Mouse (Mus musculus) forebrain, embryonic 10.5 days (tissue): ENCODE measurements at regions not wholly inside any gene's neighbourhood (a gene's known extent, or its start where the extent isn't known, plus 50 kb on each side); places are given as distances from the start of the nearest gene placed in this dataset.
A peak's percentile ranks its signal among the peaks of the same experiment; 100 is the strongest.

ENCODE experiments used
- DNase-seq: peaks from one replicate; pipeline ENCODE4 v3.0.0-alpha.2; 2017; ENCODE audit warnings: low spot score; ENCODE audit errors: extremely low spot score
- H3K27ac ChIP-seq: fragments of 300-500 bp; sonication (generic); 2 replicates; pipeline ENCODE4 v1.5.1; 2016; ENCODE audit warnings: mild to moderate bottlenecking
- H3K27me3 ChIP-seq: fragments of 300-500 bp; sonication (generic); 2 replicates; pipeline ENCODE4 v1.6.1; 2016; ENCODE audit warnings: mild to moderate bottlenecking; ENCODE audit not compliant: poor library complexity, severe bottlenecking
- H3K36me3 ChIP-seq: fragments of 300-500 bp; sonication (generic); replicated peaks from 2 replicates; pipeline ENCODE4 v1.6.1; 2016; ENCODE audit warnings: mild to moderate bottlenecking, moderate library complexity
- H3K4me1 ChIP-seq: fragments of 300-500 bp; sonication (generic); 2 replicates; pipeline ENCODE4 v1.6.1; 2016
- H3K4me3 ChIP-seq: fragments of 300-500 bp; sonication (generic); 2 replicates; pipeline ENCODE4 v1.5.1; 2016; ENCODE audit warnings: mild to moderate bottlenecking, moderate library complexity
- H3K9me3 ChIP-seq: fragments of 300-500 bp; sonication (generic); 2 replicates; pipeline ENCODE4 v1.6.1; 2016; ENCODE audit warnings: mild to moderate bottlenecking, moderate library complexity
- WGBS: fragments of 180-500 bp; shearing (Covaris S2); methylation state at CpG from one replicate; pipeline ENCODE4 v1.1.7; 2016; 5-methylcytosine and 5-hydroxymethylcytosine counted together

- no peaks in the 10 kb centered on the region for H3K4me1 ChIP-seq
- DNase-seq: no peak
- 92% methylated on average over 3 of the region's 3 CpGs for WGBS
- no peak overlapping the region for H3K4me3 ChIP-seq
- H3K27me3 ChIP-seq: no peaks in the 10 kb centered on the region
- no peaks in the 10 kb centered on the region for H3K36me3 ChIP-seq
- peaks cover 25% of the 10 kb centered on the region for H3K9me3 ChIP-seq
- no peak overlapping the region for H3K27ac ChIP-seq
Observed at GRCm38 (mm10) chr7:34587239-34587638, 69.3 kb downstream of the Kctd15 start.

GRCm38 (mm10) chr7:34585312-34585865, 71.1 kb downstream of the Kctd15 start:
- Histone ChIP-seq H3K27me3 (no peaks in the 10 kb centered on the region), H3K9me3 (peaks cover 36% of the 10 kb centered on the region), H3K27ac (no peak overlapping the region), H3K36me3 (no peaks in the 10 kb centered on the region), H3K4me3 (no peak overlapping the region), H3K4me1 (no peaks in the 10 kb centered on the region)
- no peak for DNase-seq
- 84% methylated on average over 4 of the region's 4 CpGs for WGBS

GRCm38 (mm10) chr7:34584870-34585269, 71.7 kb downstream of the Kctd15 start:
- H3K9me3 ChIP-seq: peaks cover 36% of the 10 kb centered on the region
- H3K27me3 ChIP-seq: no peaks in the 10 kb centered on the region
- H3K27ac ChIP-seq: no peak overlapping the region
- whole genome bisulfite sequencing: 90% methylated on average over 7 of the region's 7 CpGs
- no peaks in the 10 kb centered on the region for H3K4me1 ChIP-seq
- H3K36me3 ChIP-seq: no peaks in the 10 kb centered on the region
- DNase-seq: no peak
- no peak overlapping the region for H3K4me3 ChIP-seq

DNA sequence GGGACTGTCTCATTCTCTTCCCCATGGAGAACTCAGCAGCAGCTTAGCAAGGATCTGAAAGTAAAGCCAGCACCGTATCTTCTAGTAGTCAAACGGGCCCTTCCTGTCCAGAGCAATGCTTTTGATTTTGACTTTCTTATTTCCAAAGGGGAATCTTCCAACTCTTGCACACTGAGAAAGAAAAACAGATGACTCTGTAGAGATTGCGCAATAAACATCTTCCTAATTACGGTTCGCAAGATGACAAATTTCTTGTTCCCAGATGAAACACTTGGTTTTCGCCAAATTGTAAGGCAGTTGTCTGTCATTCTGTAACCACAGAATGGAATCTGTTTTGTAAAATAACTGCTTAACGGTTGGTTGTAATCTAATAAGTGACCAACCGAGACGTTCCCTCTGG, 75.7 kb downstream of the Kctd15 start:
- Histone ChIP-seq H3K36me3 (no peaks in the 10 kb centered on the region), H3K4me3 (no peak overlapping the region), H3K9me3 (peaks cover 26% of the 10 kb centered on the region), H3K27me3 (no peaks in the 10 kb centered on the region), H3K4me1 (no peaks in the 10 kb centered on the region), H3K27ac (no peak overlapping the region)
- no peak for DNase-seq
- WGBS: 94% methylated on average over 9 of the region's 9 CpGs

DNA sequence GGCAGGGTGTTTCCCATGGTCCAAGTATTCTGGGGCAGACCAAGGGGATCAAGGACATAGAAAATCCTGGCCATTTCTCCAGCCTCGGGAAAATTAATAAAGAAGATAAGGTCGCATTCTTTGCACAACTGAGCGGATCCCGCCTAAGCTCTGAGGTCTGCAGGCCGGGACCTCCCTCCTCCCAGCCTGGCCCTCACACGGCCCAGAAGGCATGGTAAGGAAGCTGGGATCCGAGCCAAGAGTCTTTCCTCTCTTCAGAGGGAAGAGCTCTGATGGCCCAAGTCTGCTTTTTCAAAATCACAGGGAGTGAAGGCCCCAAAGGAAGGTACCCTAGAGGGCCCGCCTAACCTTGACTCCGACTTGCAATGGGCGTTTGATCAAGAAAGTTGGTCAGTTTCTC, 85.2 kb downstream of the Kctd15 start:
- DNase-seq: no peak
- 50% methylated on average over 10 of the region's 10 CpGs for WGBS
- peaks cover 30% of the 10 kb centered on the region for H3K4me1 ChIP-seq
- H3K9me3 ChIP-seq: peaks cover 15% of the 10 kb centered on the region; the same call in 1 of the 2 replicates
- H3K4me3 ChIP-seq: peak overlapping the region; percentile 48
- H3K27me3 ChIP-seq: no peaks in the 10 kb centered on the region
- H3K36me3 ChIP-seq: no peaks in the 10 kb centered on the region
- peak overlapping the region; percentile 91 for H3K27ac ChIP-seq

DNA sequence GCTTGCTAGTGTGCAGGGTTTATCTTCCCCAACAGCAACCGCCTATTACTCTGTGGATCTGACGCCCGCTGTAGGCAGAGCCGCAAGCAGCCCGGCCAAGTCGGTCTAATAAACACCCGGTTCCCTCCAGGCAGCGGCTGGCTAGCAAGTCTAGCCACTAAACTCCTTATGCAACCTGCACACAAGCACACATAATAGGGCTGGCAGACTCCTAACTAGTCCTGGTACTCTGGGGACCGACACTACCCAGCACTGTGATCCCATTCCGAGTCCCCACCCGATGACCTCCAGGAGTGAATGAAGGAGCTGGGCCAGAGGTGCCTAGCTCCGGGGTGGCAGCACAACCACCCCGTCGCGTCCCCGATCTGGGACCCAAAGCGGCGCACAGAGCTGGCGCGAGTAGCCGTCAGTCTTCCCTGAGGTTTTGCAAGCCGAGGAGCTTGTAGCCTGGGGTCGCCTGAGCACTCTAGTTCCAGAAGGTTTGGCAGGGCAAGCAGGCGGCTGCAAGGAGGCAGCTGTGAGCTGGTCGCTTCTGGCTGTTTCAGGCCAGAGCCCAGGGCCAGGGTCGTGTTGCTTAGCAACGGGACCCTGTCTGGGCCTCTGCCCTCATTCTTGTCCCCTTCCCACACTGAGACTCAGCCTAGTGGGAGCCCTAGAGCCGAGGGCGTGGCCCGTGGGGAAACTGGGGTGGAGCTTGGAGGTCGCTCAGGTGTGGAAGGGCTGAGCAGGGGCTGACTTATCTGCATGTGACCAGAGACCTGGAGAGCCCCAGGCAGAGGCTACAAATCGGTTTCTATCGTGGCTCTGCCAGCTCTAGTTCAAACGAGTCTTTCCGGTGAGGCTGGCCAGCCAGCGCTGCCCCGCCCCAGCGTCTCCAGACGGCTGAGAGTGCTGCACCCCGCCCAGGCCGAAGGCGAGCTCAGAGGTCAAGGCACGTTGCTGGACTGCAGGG, 86.1 kb downstream of the Kctd15 start:
- no peaks in the 10 kb centered on the region for H3K36me3 ChIP-seq

DNA sequence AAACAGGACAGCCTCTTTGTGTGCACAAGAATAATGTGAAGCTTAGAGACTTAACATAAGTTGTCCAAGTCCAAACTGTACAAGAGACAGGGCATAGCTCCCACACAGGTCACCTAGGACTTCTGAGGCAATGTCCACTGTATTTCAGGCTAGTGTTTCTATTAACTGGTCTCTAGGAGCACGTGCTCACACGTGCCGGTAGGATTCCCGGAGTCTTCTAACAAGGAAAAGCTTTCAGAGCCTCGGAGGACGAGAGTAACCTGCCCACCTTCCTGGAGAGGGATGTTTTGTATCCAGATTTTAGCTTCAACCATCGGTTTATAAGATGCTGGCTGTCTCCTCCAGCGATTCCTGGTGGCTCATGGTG, 86.8 kb downstream of the Kctd15 start:
- DNase-seq: no peak
- H3K4me3 ChIP-seq: peak overlapping the region; percentile 48
- H3K36me3 ChIP-seq: no peaks in the 10 kb centered on the region
- no peaks in the 10 kb centered on the region for H3K27me3 ChIP-seq
- peak overlapping the region; percentile 91 for H3K27ac ChIP-seq
- 31% methylated on average over 8 of the region's 8 CpGs for WGBS
- H3K9me3 ChIP-seq: peaks cover 15% of the 10 kb centered on the region; the same call in 1 of the 2 replicates
- peaks cover 30% of the 10 kb centered on the region for H3K4me1 ChIP-seq

More for the DNA sequence above, 86.1 kb downstream of the Kctd15 start:
- peak overlapping the region; percentile 48 for H3K4me3 ChIP-seq
- peaks cover 30% of the 10 kb centered on the region for H3K4me1 ChIP-seq
- H3K9me3 ChIP-seq: peaks cover 15% of the 10 kb centered on the region; the same call in 1 of the 2 replicates
- WGBS: 2% methylated on average over 43 of the region's 43 CpGs
- H3K27me3 ChIP-seq: no peaks in the 10 kb centered on the region
- H3K27ac ChIP-seq: peak overlapping the region; percentile 91
- DNase-seq: peak; percentile 86

- DNase-seq: no peak
- WGBS: 79% methylated on average over 5 of the region's 5 CpGs
- peaks cover 30% of the 10 kb centered on the region for H3K4me1 ChIP-seq
- 0 out of 2 replicates have a peak, but pooled peaks cover 2% of the 10 kb centered on the region for H3K9me3 ChIP-seq
- no peak overlapping the region for H3K27ac ChIP-seq
- no peaks in the 10 kb centered on the region for H3K36me3 ChIP-seq
- H3K4me3 ChIP-seq: no peak overlapping the region
- no peaks in the 10 kb centered on the region for H3K27me3 ChIP-seq
Observed at GRCm38 (mm10) chr7:34567575-34567974, 89.0 kb downstream of the Kctd15 start.

DNA sequence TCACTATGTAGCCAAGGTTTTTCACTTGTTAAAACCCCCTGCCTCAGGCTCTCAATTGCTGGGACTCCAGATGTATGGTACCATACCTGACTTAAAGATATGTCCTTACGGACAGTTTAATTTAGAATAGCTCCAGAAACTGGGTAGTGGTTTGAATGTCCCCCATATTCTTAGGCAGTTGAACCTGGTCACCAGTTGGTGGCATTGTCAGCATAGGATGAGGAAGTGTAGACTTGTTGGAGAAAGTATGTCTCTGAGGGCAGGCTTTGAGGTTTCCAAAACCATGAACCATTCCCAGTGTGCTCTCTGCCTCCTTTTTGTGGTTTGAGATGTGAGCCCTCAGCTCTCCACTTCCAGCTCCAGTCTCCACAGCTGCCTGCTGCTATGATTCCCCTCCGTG, 94.4 kb downstream of the Kctd15 start:
- DNase-seq: no peak
- Histone ChIP-seq H3K4me1 (no peaks in the 10 kb centered on the region), H3K4me3 (no peak overlapping the region), H3K27me3 (no peaks in the 10 kb centered on the region), H3K36me3 (no peaks in the 10 kb centered on the region), H3K9me3 (no peaks in the 10 kb centered on the region), H3K27ac (no peak overlapping the region)
- WGBS: 75% methylated on average over 2 of the region's 2 CpGs

DNA sequence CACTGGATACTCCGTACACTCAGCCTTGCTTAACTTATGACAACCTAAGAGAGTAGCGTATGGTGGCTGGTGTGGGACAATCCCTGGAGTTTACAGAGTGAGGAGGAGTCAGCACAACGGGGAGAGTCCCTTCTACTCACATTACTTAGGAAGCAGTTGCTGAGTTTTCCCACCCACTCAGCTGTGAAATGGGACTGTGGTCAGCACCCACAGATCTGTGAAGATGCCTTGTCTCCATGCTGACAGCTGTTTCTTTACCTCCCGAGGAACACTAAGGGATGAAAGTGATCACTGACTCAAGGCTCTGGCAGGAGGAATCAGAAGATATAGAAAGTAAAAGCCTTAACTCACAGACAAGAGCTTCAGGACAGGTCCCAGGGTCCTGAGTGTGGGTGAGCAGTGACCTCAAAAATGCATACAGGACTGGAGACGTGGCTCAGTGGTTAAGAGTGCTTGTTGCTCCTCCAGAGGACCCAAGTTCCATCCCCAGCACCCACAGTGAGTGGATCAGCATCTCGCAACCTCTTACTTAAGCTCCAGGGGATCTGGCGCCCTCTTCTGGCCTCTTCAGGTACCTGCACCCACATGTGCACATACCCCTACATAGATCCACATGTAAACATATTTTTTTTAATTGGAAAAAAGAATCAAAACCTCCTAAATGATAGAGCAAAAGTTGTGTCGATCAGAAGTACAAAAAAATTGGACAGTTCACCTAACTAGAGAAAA, 97.8 kb downstream of the Kctd15 start:
- Histone ChIP-seq H3K4me3 (no peak overlapping the region), H3K4me1 (no peaks in the 10 kb centered on the region), H3K9me3 (no peaks in the 10 kb centered on the region), H3K27me3 (no peaks in the 10 kb centered on the region), H3K36me3 (no peaks in the 10 kb centered on the region), H3K27ac (no peak overlapping the region)
- WGBS: 83% methylated on average over 8 of the region's 8 CpGs
- no peak for DNase-seq

GRCm38 (mm10) chr7:34555196-34555595, 101.3 kb downstream of the Kctd15 start:
- no peaks in the 10 kb centered on the region for H3K4me1 ChIP-seq
- H3K27me3 ChIP-seq: no peaks in the 10 kb centered on the region
- H3K9me3 ChIP-seq: no peaks in the 10 kb centered on the region
- 0 out of 2 replicates have a peak overlapping the region, but pooled peaks have one; percentile 8 for H3K27ac ChIP-seq
- H3K4me3 ChIP-seq: no peak overlapping the region
- no peak for DNase-seq
- 76% methylated on average over 6 of the region's 6 CpGs for WGBS
- no peaks in the 10 kb centered on the region for H3K36me3 ChIP-seq

- Histone ChIP-seq H3K4me1 (peaks cover 6% of the 10 kb centered on the region; the same call in 1 of the 2 replicates), H3K27ac (no peak overlapping the region), H3K27me3 (no peaks in the 10 kb centered on the region), H3K36me3 (no peaks in the 10 kb centered on the region), H3K9me3 (peaks cover 2% of the 10 kb centered on the region; the same call in 1 of the 2 replicates), H3K4me3 (no peak overlapping the region)
- 90% methylated on average over 19 of the region's 19 CpGs for WGBS
- DNase-seq: no peak
Observed at GRCm38 (mm10) chr7:34546609-34547316, 109.8 kb downstream of the Kctd15 start.
